Comparison of ENCODE assay signal across 9 mouse cellular contexts in the genomic region with DNA sequence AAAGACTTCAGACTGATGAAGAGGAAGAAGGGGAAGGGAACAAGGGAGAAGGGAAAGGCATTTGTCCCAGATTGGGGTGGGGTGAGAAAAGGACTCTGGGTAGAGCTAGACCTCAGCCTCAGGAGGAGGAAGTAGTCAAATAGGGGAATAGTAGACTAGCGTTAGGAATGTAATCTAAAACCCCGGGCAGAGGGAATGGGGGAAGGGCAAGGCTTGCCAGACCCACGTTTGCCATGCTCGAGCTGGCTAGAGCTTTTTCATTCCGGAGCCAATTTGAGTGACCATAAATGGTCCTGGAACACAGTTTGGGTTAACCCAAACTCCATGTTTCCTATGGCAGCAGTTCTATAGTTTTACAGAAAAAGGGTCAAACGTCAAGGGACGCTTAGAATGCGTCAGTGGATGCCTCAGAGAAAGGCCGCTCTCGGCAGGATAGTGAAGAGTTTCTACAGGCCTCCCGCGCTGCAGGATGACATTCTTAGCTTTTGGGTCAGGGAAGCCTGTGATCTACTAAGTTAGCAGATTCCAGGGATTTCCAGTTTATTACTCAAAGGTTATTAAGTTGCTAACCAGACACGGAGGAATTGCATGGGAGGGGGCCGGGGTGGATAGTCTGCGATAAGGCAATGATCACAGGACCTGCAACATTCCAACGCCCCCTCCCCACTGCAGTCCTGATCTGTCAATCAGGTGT. TPM values are rescaled to one million over a fixed set of nuclear protein-coding genes. Genes with fewer than 3 reads are reported as not detected.
DNase-seq lines count a peak whose midpoint lies in the region; ATAC-seq and TF ChIP-seq lines count a peak whose summit lies in the region.
"Had no signal": no experiment of that assay in that cellular context is flagged by ENCODE, and none has a peak within 500 bp of the region (broad histone marks: within the 10 kb centered on the region; RNA-seq: fewer than 3 reads in every experiment).

No protein-coding gene starts in this region.

- no peak for ATAC-seq in kidney, embryonic 15.5 days (replicated peaks; ENCODE audit: low FRiP score)
- ATAC-seq in limb, embryonic 13.5 days (ENCODE audit: low FRiP score, low read depth) = no peak
- ATAC-seq in erythroid progenitor cell, adult 5-6 weeks (replicated peaks; ENCODE audit: low FRiP score, poor library complexity, severe bottlenecking) = no peak

- peak overlapping the region; percentile 30; the same call in 1 of the 2 replicates for H3K4me2 ChIP-seq in kidney, embryonic 15.5 days
- peak overlapping the region; percentile 30; the same call in 1 of the 2 replicates for H3K4me2 ChIP-seq in limb, embryonic 13.5 days (replicated peaks)

- H3K27ac ChIP-seq in kidney, embryonic 15.5 days = 0 out of 2 replicates have a peak overlapping the region, but pooled peaks have one; percentile 10
- H3K27ac ChIP-seq in ES-E14 (ENCODE audit: insufficient read depth, low read depth, low read length, poor library complexity, severe bottlenecking) = peak overlapping the region; percentile 56
- peak overlapping the region; percentile 60 for H3K27ac ChIP-seq in bone marrow macrophage, adult 2 months (ENCODE audit: insufficient read depth, low read depth, low read length)
- 0 out of 2 replicates have a peak overlapping the region, but pooled peaks have one; percentile 15 for H3K27ac ChIP-seq in limb, embryonic 13.5 days

- TF ChIP-seq POLR2A in bone marrow macrophage, adult 2 months (IDR thresholded peaks at IDR 0.05; ENCODE audit: borderline replicate concordance, low read depth, low read length) = no peak

- H3K9ac ChIP-seq in kidney, embryonic 15.5 days = no peak overlapping the region
- peak overlapping the region; percentile 46; the same call in 1 of the 2 replicates for H3K9ac ChIP-seq in ES-E14 (ENCODE audit: insufficient read depth, low read depth, low read length, poor library complexity, severe bottlenecking)
- no peak overlapping the region; the same call in 1 of the 2 replicates for H3K9ac ChIP-seq in limb, embryonic 13.5 days

- no peaks in the 10 kb centered on the region for H3K36me3 ChIP-seq in kidney, embryonic 15.5 days
- no peaks in the 10 kb centered on the region for H3K36me3 ChIP-seq in ES-E14 (ENCODE audit: control insufficient read depth, insufficient read depth, low read length, poor library complexity, severe bottlenecking)
- no peaks in the 10 kb centered on the region for H3K36me3 ChIP-seq in limb, embryonic 13.5 days

- in situ Hi-C loops in ES-E14 (cut with MboI; ENCODE audit: low sequenced_read_pairs in 2 of 2, unreplicated experiment in 2 of 2) = no loop called here

- H3K4me1 ChIP-seq in kidney, embryonic 15.5 days = peaks cover 29% of the 10 kb centered on the region
- peaks cover 2 to 8% of the 10 kb centered on the region in 2 experiments; a peak in 2 of 4 replicates for H3K4me1 ChIP-seq in ES-E14 (ENCODE audit: control insufficient read depth in 2 of 2, insufficient read depth in 2 of 2, low read length in 2 of 2, poor library complexity in 1 of 2)
- peaks cover 60% of the 10 kb centered on the region for H3K4me1 ChIP-seq in bone marrow macrophage, adult 2 months (ENCODE audit: control insufficient read depth, insufficient read depth, low read length)
- H3K4me1 ChIP-seq in limb, embryonic 13.5 days = peaks cover 17% of the 10 kb centered on the region

- WGBS in kidney, embryonic 15.5 days = 14% methylated on average over 16 of the region's 16 CpGs
- 9% methylated on average over 16 of the region's 16 CpGs for WGBS in limb, embryonic 13.5 days

- TF ChIP-seq CTCF in bone marrow macrophage, adult 2 months (IDR thresholded peaks at IDR 0.05; ENCODE audit: low read depth, low read length) = no peak

- H3K27me3 ChIP-seq in kidney, embryonic 15.5 days = no peaks in the 10 kb centered on the region
- no peaks in the 10 kb centered on the region for H3K27me3 ChIP-seq in limb, embryonic 13.5 days

- no peak overlapping the region for H3K4me3 ChIP-seq in kidney, embryonic 15.5 days (replicated peaks)
- peak overlapping the region in 1 of 2 experiments; percentile 44; a peak in 3 of 4 replicates for H3K4me3 ChIP-seq in ES-E14 (ENCODE audit: insufficient read depth in 1 of 2, low read depth in 1 of 2, low read length in 2 of 2, poor library complexity in 1 of 2, severe bottlenecking in 1 of 2)
- H3K4me3 ChIP-seq in bone marrow macrophage, adult 2 months (ENCODE audit: insufficient read depth, low read length) = no peak overlapping the region
- no peak overlapping the region for H3K4me3 ChIP-seq in limb, embryonic 13.5 days

- no peak for DNase-seq in kidney, adult 18-20 months
- peak; percentile 60 for DNase-seq in ES-E14 (ENCODE audit: low read depth, low spot score)
- DNase-seq in spleen, postnatal 10 days (ENCODE audit: low spot score in 2 of 2) = no peak
- DNase-seq: cerebellum, adult 2 months; left cerebral cortex, postnatal 4 days had no signal

- H3K9me3 ChIP-seq in kidney, embryonic 15.5 days (replicated peaks) = no peaks in the 10 kb centered on the region
- H3K9me3 ChIP-seq in ES-E14 (ENCODE audit: control insufficient read depth, insufficient read depth, low read depth, low read length) = no peaks in the 10 kb centered on the region
- H3K9me3 ChIP-seq in limb, embryonic 13.5 days = no peaks in the 10 kb centered on the region

TF ChIP-seq in ES-E14, 5 proteins besides CTCF, POLR2A, EP300 and RAD21:
- TF ChIP-seq MAFK (IDR thresholded peaks at IDR 0.05; ENCODE audit: insufficient read depth, low read depth, low read length) = no peak
- peak; percentile 29; the same call in 1 of the 2 replicates for TF ChIP-seq CHD2 (IDR thresholded peaks at IDR 0.05; ENCODE audit: low read depth, low read length)

RNA-seq across cellular contexts. Expression of a gene that starts 3.9 kb away (rescaled TPM):
- 102 TPM in 2 replicates for polyA plus RNA-seq in kidney, embryonic 15.5 days (2015; fragmentation: Nextera tagmentation; extraction: Ambion mirVana)
- total RNA-seq in ES-E14 (2012; rRNA removed) = 75.1 and 96.9 TPM in 2 replicates
- 184 and 192 TPM in 2 replicates for polyA plus RNA-seq in bone marrow macrophage, adult 2 months (2012; ENCODE audit: insufficient read depth, insufficient read length, missing spikeins)
- polyA plus RNA-seq in limb, embryonic 13.5 days (2015; fragmentation: Nextera tagmentation; extraction: Ambion mirVana) = 110 and 115 TPM in 2 replicates
- total RNA-seq in erythroid progenitor cell, adult 5-6 weeks (2015; ENCODE audit: low replicate concordance) = 64.1 and 71.7 TPM in 2 replicates
- 46.0 and 46.4 TPM in 2 replicates for total RNA-seq in erythroid progenitor cell, adult 5-6 weeks (2017; ENCODE audit: low replicate concordance)

RNA-seq across cellular contexts. Expression of a gene that starts 54.7 kb away (rescaled TPM):
- 56.3 and 57.6 TPM in 2 replicates for polyA plus RNA-seq in kidney, embryonic 15.5 days (2015; fragmentation: Nextera tagmentation; extraction: Ambion mirVana)
- 74.4 and 118 TPM in 2 replicates for total RNA-seq in ES-E14 (2012; rRNA removed)
- polyA plus RNA-seq in bone marrow macrophage, adult 2 months (2012; ENCODE audit: insufficient read depth, insufficient read length, missing spikeins) = 95.2 and 96.3 TPM in 2 replicates
- polyA plus RNA-seq in limb, embryonic 13.5 days (2015; fragmentation: Nextera tagmentation; extraction: Ambion mirVana) = 28.9 and 32.0 TPM in 2 replicates
- 8.8 and 9.7 TPM in 2 replicates for total RNA-seq in erythroid progenitor cell, adult 5-6 weeks (2015; ENCODE audit: low replicate concordance)
- 10.4 and 20.0 TPM in 2 replicates for total RNA-seq in erythroid progenitor cell, adult 5-6 weeks (2017; ENCODE audit: low replicate concordance)

RNA-seq across cellular contexts. Expression of a gene that starts 58.4 kb away (rescaled TPM):
- 38.8 and 41.4 TPM in 2 replicates for polyA plus RNA-seq in kidney, embryonic 15.5 days (2015; fragmentation: Nextera tagmentation; extraction: Ambion mirVana)
- 1.8 and 2.2 TPM in 2 replicates for total RNA-seq in ES-E14 (2012; rRNA removed)
- 0.85 and 1.7 TPM in 2 replicates for polyA plus RNA-seq in bone marrow macrophage, adult 2 months (2012; ENCODE audit: insufficient read depth, insufficient read length, missing spikeins)
- polyA plus RNA-seq in limb, embryonic 13.5 days (2015; fragmentation: Nextera tagmentation; extraction: Ambion mirVana) = 17.9 and 20.4 TPM in 2 replicates
- total RNA-seq in erythroid progenitor cell, adult 5-6 weeks (2015; ENCODE audit: low replicate concordance) = 5.4 TPM in 1 of 2 replicates, not detected in the other
- not detected in 2 replicates for total RNA-seq in erythroid progenitor cell, adult 5-6 weeks (2017; ENCODE audit: low replicate concordance)

Comparison
In these comparisons a context has a peak if more than half of its experiments do, and no peak if none do; other contexts are left out.
1. H3K27ac ChIP-seq: peak in every context shown above with its lines; median percentile 60 in bone marrow macrophage, adult 2 months; 56 in ES-E14; 15 in limb, embryonic 13.5 days; 10 in kidney, embryonic 15.5 days.